Mouse (Mus musculus) forebrain, embryonic 14.5 days (tissue): ENCODE results near the gene Herpud1. TPM values are rescaled to one million over a fixed set of nuclear protein-coding genes. Genes with fewer than 3 reads are reported as not detected.

Experiments used
- ATAC-seq: fragments of 200-750 bp; cut with Nextera tagmentation; 2 replicates; pipeline ENCODE4 v1.8.0; 2017; ENCODE audit warnings: mild to moderate bottlenecking, moderate library complexity
- DNase-seq: peaks from one replicate; pipeline ENCODE4 v3.0.0-alpha.2; 2015; ENCODE audit warnings: low spot score
- H3K27ac ChIP-seq: fragments of 300-500 bp; sonication (generic); 2 replicates; pipeline ENCODE4 v1.5.1; 2014; ENCODE audit warnings: low read depth, mild to moderate bottlenecking, control low read depth, low read length, moderate library complexity
- H3K27me3 ChIP-seq: fragments of 300-500 bp; sonication (generic); replicated peaks from 2 replicates; pipeline ENCODE4 v1.6.1; 2014; ENCODE audit warnings: low read length, control low read depth, mixed read lengths; ENCODE audit not compliant: control insufficient read depth, insufficient read depth
- H3K36me3 ChIP-seq: fragments of 300-500 bp; sonication (generic); 2 replicates; pipeline ENCODE4 v1.6.1; 2014; ENCODE audit warnings: low read length, control low read depth; ENCODE audit not compliant: control insufficient read depth, insufficient read depth
- H3K4me1 ChIP-seq: fragments of 300-500 bp; sonication (generic); 2 replicates; pipeline ENCODE4 v1.6.1; 2014; ENCODE audit warnings: antibody characterized with exemption, low read length, control low read depth; ENCODE audit not compliant: control insufficient read depth, insufficient read depth
- H3K4me2 ChIP-seq: fragments of 300-500 bp; sonication (generic); 2 replicates; pipeline ENCODE4 v1.6.1; 2014; ENCODE audit warnings: mild to moderate bottlenecking, control low read depth, low read length
- H3K4me3 ChIP-seq: fragments of 300-500 bp; sonication (generic); 2 replicates; pipeline ENCODE4 v1.5.1; 2014; ENCODE audit warnings: low read depth, low read length, control low read depth
- H3K9ac ChIP-seq: fragments of 300-500 bp; sonication (generic); 2 replicates; pipeline ENCODE4 v1.6.1; 2014; ENCODE audit warnings: mild to moderate bottlenecking, low read length, control low read depth, moderate library complexity
- H3K9me3 ChIP-seq: fragments of 300-500 bp; sonication (generic); replicated peaks from 2 replicates; pipeline ENCODE4 v1.6.1; 2016; ENCODE audit warnings: low read length, control low read depth, mixed read lengths; ENCODE audit not compliant: control insufficient read depth
- WGBS: fragments of 180-500 bp; shearing (Covaris S2); extraction: QIAGEN DNeasy Blood & Tissue Kit; methylation state at CpG from one replicate; pipeline ENCODE4 v1.1.7; 2014; 5-methylcytosine and 5-hydroxymethylcytosine counted together
- polyA plus RNA-seq: library from polyadenylated mRNA; unstranded; fragments of >200 nt; fragmentation: Nextera tagmentation; extraction: Ambion mirVana; gene quantifications from 2 replicates; pipeline ENCODE4 v1.2.1, GENCODE M21; 2014

Herpud1 gene
- polyA plus RNA-seq, 1 experiment from 2014 or later: 62.6 TPM

- H3K27ac ChIP-seq: no peak overlapping the region
- no peak overlapping the region for H3K9ac ChIP-seq
- DNase-seq (no peak), ATAC-seq (no peak)
- H3K36me3 ChIP-seq: no peaks in the 10 kb centered on the region
- 89% methylated on average over 9 of the region's 9 CpGs for WGBS
- no peak overlapping the region for H3K4me2 ChIP-seq
- no peaks in the 10 kb centered on the region for H3K9me3 ChIP-seq
- H3K4me1 ChIP-seq: no peaks in the 10 kb centered on the region
- no peak overlapping the region for H3K4me3 ChIP-seq
- no peaks in the 10 kb centered on the region for H3K27me3 ChIP-seq
These were observed 20.7 kb upstream of the Herpud1 start for GRCm38 (mm10) chr8:94365410-94365981.

- no peak for DNase-seq
- H3K27ac ChIP-seq: no peak overlapping the region
- no peaks in the 10 kb centered on the region for H3K9me3 ChIP-seq
- no peak overlapping the region for H3K4me2 ChIP-seq
- no peak overlapping the region for H3K9ac ChIP-seq
- no peak overlapping the region for H3K4me3 ChIP-seq
- H3K27me3 ChIP-seq: no peaks in the 10 kb centered on the region
- ATAC-seq: no peak
- WGBS: 84% methylated on average over 5 of the region's 5 CpGs
- no peaks in the 10 kb centered on the region for H3K4me1 ChIP-seq
- no peaks in the 10 kb centered on the region for H3K36me3 ChIP-seq
These were observed 15.4 kb upstream of the Herpud1 start for GRCm38 (mm10) chr8:94370839-94371238.

- Histone ChIP-seq H3K9ac (no peak overlapping the region), H3K27me3 (no peaks in the 10 kb centered on the region), H3K36me3 (no peaks in the 10 kb centered on the region), H3K4me1 (no peaks in the 10 kb centered on the region), H3K4me2 (no peak overlapping the region), H3K27ac (no peak overlapping the region), H3K4me3 (no peak overlapping the region), H3K9me3 (no peaks in the 10 kb centered on the region)
- ATAC-seq (no peak), DNase-seq (no peak)
- 89% methylated on average over 6 of the region's 6 CpGs for WGBS
These were observed 13.2 kb upstream of the Herpud1 start for GRCm38 (mm10) chr8:94372955-94373599.

GRCm38 (mm10) chr8:94375551-94375991, 10.7 kb upstream of the Herpud1 start:
- WGBS: 84% methylated on average over 3 of the region's 3 CpGs
- no peak for ATAC-seq

GRCm38 (mm10) chr8:94376176-94376575, 10.1 kb upstream of the Herpud1 start:
- H3K36me3 ChIP-seq: no peaks in the 10 kb centered on the region
- ATAC-seq (no peak), DNase-seq (no peak)
- H3K4me3 ChIP-seq: no peak overlapping the region
- H3K9ac ChIP-seq: no peak overlapping the region
- 88% methylated on average over 3 of the region's 3 CpGs for WGBS
- H3K4me2 ChIP-seq: no peak overlapping the region
- no peak overlapping the region for H3K27ac ChIP-seq
- no peaks in the 10 kb centered on the region for H3K9me3 ChIP-seq
- no peaks in the 10 kb centered on the region for H3K27me3 ChIP-seq
- no peaks in the 10 kb centered on the region for H3K4me1 ChIP-seq

More at GRCm38 (mm10) chr8:94375551-94375991, 10.7 kb upstream of the Herpud1 start:
- Histone ChIP-seq H3K9ac (no peak overlapping the region), H3K27me3 (no peaks in the 10 kb centered on the region), H3K9me3 (no peaks in the 10 kb centered on the region), H3K27ac (no peak overlapping the region), H3K4me1 (no peaks in the 10 kb centered on the region), H3K36me3 (no peaks in the 10 kb centered on the region), H3K4me2 (no peak overlapping the region), H3K4me3 (no peak overlapping the region)
- DNase-seq: no peak

GRCm38 (mm10) chr8:94376580-94376979, 9.7 kb upstream of the Herpud1 start:
- Histone ChIP-seq H3K27ac (no peak overlapping the region), H3K9ac (no peak overlapping the region), H3K4me2 (no peak overlapping the region), H3K36me3 (no peaks in the 10 kb centered on the region), H3K9me3 (no peaks in the 10 kb centered on the region), H3K27me3 (no peaks in the 10 kb centered on the region), H3K4me3 (no peak overlapping the region), H3K4me1 (no peaks in the 10 kb centered on the region)
- 91% methylated on average over 2 of the region's 2 CpGs for WGBS
- DNase-seq: no peak
- no peak for ATAC-seq

- ATAC-seq (no peak), DNase-seq (no peak)
- no peak overlapping the region for H3K27ac ChIP-seq
- H3K4me2 ChIP-seq: no peak overlapping the region
- H3K9ac ChIP-seq: no peak overlapping the region
- no peaks in the 10 kb centered on the region for H3K27me3 ChIP-seq
- no peaks in the 10 kb centered on the region for H3K9me3 ChIP-seq
- no peaks in the 10 kb centered on the region for H3K36me3 ChIP-seq
- H3K4me3 ChIP-seq: no peak overlapping the region
- H3K4me1 ChIP-seq: no peaks in the 10 kb centered on the region
- WGBS: 85% methylated on average over 4 of the region's 4 CpGs
These were observed 9.2 kb upstream of the Herpud1 start for GRCm38 (mm10) chr8:94377031-94377430.

- Histone ChIP-seq H3K36me3 (no peaks in the 10 kb centered on the region), H3K27me3 (no peaks in the 10 kb centered on the region)
These were observed 8.5 kb upstream of the Herpud1 start for GRCm38 (mm10) chr8:94377714-94378205.

GRCm38 (mm10) chr8:94378763-94379415, 7.3 kb upstream of the Herpud1 start:
- WGBS: 89% methylated on average over 15 of the region's 15 CpGs
- no peaks in the 10 kb centered on the region for H3K9me3 ChIP-seq
- H3K9ac ChIP-seq: no peak overlapping the region
- DNase-seq (no peak), ATAC-seq (no peak)
- H3K4me2 ChIP-seq: no peak overlapping the region
- H3K27ac ChIP-seq: no peak overlapping the region
- H3K36me3 ChIP-seq: no peaks in the 10 kb centered on the region
- H3K4me3 ChIP-seq: no peak overlapping the region
- no peaks in the 10 kb centered on the region for H3K27me3 ChIP-seq
- H3K4me1 ChIP-seq: no peaks in the 10 kb centered on the region

More at GRCm38 (mm10) chr8:94377714-94378205, 8.5 kb upstream of the Herpud1 start:
- no peak overlapping the region for H3K27ac ChIP-seq
- ATAC-seq: no peak
- WGBS: 76% methylated on average over 11 of the region's 11 CpGs
- no peaks in the 10 kb centered on the region for H3K4me1 ChIP-seq
- no peak overlapping the region for H3K9ac ChIP-seq
- DNase-seq: no peak
- no peak overlapping the region for H3K4me2 ChIP-seq
- H3K4me3 ChIP-seq: no peak overlapping the region
- H3K9me3 ChIP-seq: no peaks in the 10 kb centered on the region
